Mouse (Mus musculus) retina, postnatal 7 days (tissue): ENCODE measurements around the gene Gli2.

Experiments
- DNase-seq: peaks from one replicate; pipeline ENCODE4 v3.0.0-alpha.2; 2012; ENCODE audit warnings: low read depth, low spot score

The Gli2 gene

GRCm38 (mm10) chr1:118901868-118902586 lies 151.4 kb downstream of the Gli2 start:
- DNase-seq: no peak

DNA sequence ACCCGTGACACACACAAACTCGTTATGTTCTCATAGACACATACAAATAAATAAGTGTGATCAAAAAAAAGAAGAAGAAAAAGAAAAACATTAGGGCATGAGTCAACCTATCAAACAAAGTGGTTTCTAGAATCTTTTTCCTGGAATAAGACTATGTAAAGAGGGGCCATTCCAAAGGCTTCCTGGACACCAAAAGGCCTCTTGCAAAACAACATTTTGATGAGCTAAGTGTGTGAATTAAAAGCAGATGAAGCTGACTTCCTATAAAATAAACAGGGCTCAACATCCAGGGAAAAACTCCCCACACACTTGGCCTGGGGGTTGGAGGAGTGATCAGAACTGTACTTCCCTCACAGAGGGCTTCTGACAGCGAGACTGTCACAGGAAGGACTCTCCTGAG lies 155.1 kb downstream of the Gli2 start:
- no peak for DNase-seq

- DNase-seq: no peak
These were observed 158.2 kb downstream of the Gli2 start for GRCm38 (mm10) chr1:118895026-118895762.

DNA sequence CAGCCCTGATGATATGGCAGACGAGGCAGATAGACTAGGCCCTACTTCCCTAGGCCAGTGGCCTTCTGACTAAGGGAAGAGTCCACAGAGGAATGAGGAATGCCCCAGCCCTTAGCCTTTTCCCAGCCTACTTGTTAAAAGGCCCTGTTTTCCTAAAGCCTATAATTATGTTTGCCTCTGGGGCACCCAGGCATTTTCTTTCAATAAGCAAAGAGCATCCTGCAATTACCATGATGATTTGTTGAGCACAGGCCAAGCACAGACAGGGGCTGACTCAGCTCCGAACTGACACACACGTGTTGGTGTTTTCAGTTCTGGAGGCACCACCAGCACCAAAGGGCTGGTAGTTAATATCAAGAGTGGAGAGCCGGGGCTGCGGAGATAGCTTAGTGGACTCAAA lies 162.0 kb downstream of the Gli2 start:
- DNase-seq: no peak

DNA sequence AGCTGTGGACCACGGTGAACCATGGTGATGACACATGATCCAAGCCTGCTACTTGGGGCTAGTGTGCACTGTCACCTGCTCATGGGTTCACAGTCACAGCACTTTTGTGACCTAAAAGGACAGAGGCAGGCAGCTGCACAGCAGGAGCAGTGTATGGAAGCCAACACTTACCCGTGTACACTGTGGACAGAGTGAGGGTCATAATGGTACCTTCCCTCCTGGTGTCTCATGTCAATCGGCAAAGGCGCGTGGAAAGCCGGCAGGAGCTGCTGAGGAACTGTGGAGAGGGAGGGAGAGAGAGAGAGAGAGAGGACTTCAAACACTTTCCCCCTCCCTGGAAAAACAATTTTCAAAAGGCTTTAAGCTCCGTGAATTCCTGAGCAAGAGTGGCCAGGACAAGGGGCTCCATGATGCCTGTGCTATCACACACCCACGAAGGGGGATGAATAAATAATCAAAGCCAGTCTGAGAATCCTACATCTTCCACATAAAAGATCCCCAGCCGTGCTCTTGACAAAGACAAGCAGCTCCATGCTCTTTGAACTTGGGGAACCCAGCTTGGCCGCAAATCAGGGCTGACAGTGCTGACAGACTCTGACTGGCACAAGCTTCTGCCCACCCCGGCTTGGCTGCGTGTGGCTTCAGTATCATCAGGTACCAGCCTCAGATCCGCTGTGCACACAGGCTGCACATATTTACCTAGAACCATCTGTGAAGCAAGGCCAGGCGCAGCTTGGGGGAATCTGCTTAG lies 163.1 kb downstream of the Gli2 start:
- DNase-seq: no peak

- no peak for DNase-seq
These were observed 172.6 kb downstream of the Gli2 start for GRCm38 (mm10) chr1:118880781-118881247.

DNA sequence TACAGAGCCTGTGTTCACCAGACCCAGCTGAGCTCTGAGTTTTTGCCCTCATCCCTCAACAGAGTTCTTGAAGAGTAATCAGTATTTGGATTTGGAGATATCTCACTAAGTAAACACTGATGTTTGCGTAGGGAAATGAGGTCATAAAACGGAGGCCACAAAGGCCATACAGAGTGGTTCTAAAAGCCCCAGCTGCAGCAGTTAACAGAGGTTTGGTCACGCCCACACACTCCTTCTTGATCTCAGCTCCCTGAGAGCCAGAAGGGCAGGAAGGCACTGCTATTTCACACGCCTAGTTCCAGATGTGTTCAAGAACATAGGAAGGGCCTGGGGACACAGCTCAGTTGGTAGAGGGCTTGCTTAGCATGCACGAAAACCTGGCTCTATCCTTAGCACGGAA lies 175.1 kb downstream of the Gli2 start:
- no peak for DNase-seq

GRCm38 (mm10) chr1:118875227-118875626 lies 178.2 kb downstream of the Gli2 start:
- no peak for DNase-seq

- DNase-seq: no peak
These were observed 179.9 kb downstream of the Gli2 start for GRCm38 (mm10) chr1:118873559-118873958.

- DNase-seq: no peak
These were observed 188.7 kb downstream of the Gli2 start for GRCm38 (mm10) chr1:118864735-118865134.

GRCm38 (mm10) chr1:118864031-118864430 lies 189.4 kb downstream of the Gli2 start:
- no peak for DNase-seq

DNA sequence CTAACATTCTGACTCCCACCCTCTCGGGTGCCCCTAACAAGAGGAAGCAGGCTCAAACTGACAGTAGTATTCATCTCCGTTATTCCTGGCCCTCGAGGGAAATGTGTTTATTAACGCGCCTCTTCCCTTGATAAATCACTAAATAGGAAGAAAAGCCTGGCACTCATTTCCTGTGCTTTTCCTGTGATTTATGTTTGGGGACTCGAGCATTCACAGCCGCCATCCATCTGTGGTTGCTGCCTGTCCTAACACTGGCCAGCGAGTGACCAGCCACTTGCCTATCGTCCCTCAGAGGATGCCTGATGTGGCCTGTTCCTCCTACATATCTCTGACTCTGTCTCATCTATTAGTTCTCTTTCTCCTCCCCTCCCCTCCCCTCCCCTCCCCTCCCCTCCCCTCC lies 195.3 kb downstream of the Gli2 start:
- DNase-seq: no peak

DNA sequence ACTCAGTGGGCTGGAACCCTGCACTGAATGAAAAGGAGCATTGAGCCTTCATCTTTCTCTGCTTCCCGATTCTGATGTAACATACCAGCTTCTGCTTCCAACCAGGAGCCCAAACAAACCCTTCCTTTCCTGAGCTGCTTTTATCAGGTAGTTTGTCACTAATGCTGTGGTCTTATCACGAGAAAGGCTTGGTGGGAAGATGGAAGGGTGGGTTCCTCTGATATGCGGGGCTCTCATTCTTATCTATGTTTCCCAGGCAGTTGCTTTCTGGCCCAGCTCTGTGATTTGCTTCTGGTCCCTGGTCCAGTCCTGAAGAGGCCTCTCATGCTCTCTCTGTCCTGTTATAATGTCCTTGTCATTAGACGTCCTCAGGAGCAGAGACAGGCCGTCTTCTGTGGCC lies 222.8 kb downstream of the Gli2 start:
- no peak for DNase-seq

DNA sequence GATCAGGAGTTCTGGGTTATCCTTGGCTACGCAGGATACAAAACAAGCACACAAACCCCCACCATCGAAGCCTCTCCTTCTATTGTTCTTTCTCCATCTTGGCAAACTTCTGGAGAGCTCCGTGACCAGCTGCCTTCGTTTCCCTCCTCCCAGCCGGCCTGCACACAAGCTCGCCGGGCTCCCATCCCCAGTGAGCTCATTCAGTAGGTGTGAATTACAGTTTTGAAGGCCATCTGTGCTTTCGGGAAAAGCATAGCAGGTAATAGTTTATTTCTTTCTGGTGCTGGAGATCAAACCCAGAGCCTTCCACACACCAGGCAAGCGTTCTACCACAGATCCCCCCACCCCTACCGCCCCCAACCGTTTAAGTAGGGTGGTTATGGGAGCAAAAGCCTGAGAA lies 226.8 kb downstream of the Gli2 start:
- DNase-seq: no peak

DNA sequence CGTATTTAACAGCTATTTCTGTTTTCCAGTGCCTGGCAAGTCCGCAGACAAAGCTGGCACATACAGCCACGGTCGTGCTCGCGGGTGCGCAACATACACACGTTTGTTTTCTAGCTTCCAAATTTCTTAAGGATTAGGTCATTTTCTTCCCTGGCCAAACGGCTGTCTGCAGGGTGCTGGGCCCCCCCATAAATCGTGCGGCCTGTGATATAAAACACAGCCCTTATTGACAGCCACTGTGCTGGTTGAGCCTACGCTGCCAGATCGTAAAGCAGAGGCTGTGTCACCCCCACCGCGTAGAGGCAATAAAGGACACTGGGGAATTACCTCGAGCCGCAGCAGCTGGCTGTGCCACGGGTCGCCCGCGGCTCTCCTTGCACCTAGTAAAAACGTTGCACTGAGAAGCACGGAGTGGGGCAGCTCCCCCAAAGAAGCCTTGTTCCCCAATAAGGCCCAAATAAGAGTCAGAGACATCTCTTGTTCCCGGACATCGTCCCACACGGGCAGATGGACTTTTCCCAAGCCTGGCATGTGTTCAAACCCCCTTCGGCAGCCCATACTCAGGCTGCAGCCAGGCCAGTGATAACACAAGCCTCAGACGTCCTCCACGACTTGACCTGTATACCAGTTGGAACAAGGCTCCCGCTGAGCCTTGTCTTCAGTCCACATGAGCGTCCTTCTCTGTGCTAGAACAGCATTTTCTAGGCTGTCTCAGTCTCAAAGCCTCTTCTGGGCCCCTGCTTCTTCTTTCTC lies 227.8 kb downstream of the Gli2 start:
- DNase-seq: no peak

DNA sequence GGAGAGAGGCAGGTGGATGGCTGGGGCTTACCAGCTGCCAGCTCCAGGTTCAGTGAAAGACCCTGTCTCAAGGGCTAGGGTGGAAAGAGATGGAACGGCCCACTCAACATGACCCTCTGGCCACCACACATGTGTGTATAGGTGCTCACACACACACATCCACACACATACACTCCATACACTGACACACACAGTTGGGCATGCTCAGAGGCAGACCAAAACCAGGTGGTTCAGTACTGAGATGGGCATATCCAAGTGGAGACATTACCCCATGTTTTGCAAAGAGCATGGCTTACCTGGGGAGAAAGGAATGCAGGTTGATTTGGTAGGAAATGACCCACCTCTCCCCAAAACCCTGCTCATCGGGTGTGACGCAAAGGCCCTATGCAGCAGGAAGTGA lies 228.4 kb downstream of the Gli2 start:
- no peak for DNase-seq

GRCm38 (mm10) chr1:118822258-118822657 lies 231.2 kb downstream of the Gli2 start:
- DNase-seq: no peak

- DNase-seq: no peak
These were observed 238.4 kb downstream of the Gli2 start for GRCm38 (mm10) chr1:118815015-118815414.

- no peak for DNase-seq
These were observed 243.1 kb downstream of the Gli2 start for GRCm38 (mm10) chr1:118810336-118810735.

- no peak for DNase-seq
These were observed 246.7 kb downstream of the Gli2 start for GRCm38 (mm10) chr1:118806727-118807126.

DNA sequence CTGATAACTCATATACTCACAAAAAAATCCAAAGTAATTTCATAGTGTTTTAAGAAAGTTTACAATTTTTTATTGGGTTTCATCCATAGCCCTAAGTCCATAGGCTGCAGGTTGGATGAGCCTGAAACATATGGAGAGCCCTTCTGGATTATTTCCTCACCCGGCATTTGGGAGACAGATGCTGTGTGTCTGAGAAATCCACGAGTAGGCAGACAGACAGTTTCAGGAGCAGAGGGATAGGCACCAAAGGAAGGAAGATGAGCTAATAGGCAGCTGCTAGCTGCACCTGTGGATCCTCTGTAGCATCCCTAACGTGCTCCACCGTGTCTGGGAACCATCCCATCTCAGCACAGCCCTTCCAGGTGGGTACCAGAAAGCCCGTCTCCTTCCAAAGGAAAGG lies 251.3 kb downstream of the Gli2 start:
- DNase-seq: no peak
